Mouse (Mus musculus) CH12.LX (cell line): Measurements from ENCODE around the gene C330021F23Rik. TPM values are rescaled to one million over a fixed set of nuclear protein-coding genes. Genes with fewer than 3 reads are reported as not detected.

Experiments
- DNase-seq: peaks from one replicate; pipeline ENCODE4 v3.0.0-alpha.2; 2013; ENCODE audit errors: extremely low read depth
- H3K27ac ChIP-seq: 2 replicates; pipeline ENCODE4 v1.5.1; 2012; ENCODE audit warnings: low read depth, mild to moderate bottlenecking, control low read depth, moderate library complexity; ENCODE audit not compliant: insufficient read depth
- H3K27me3 ChIP-seq: replicated peaks from 2 replicates; pipeline ENCODE3; 2012; ENCODE audit warnings: inconsistent platforms
- H3K36me3 ChIP-seq, 2 experiments: replicated peaks in 1 of 2; 2 replicates each; pipeline versions ENCODE3 to v1.6.1; 2012; ENCODE audit warnings: inconsistent platforms in 1 of 2, low read length in 1 of 2, mild to moderate bottlenecking in 1 of 2, mixed read lengths in 1 of 2, moderate library complexity in 1 of 2; ENCODE audit not compliant: control insufficient read depth in 1 of 2, insufficient read depth in 1 of 2
- H3K4me1 ChIP-seq, 2 experiments: 2 replicates each; pipeline ENCODE4 v1.6.1; 2012; ENCODE audit warnings: inconsistent platforms in 1 of 2, moderate library complexity in 1 of 2; ENCODE audit not compliant: insufficient read depth in 2 of 2, control insufficient read depth in 1 of 2
- H3K4me2 ChIP-seq: 2 replicates; pipeline ENCODE4 v1.6.1; 2012; ENCODE audit warnings: low read depth, mild to moderate bottlenecking, control low read depth; ENCODE audit not compliant: poor library complexity, insufficient read depth, severe bottlenecking
- H3K4me3 ChIP-seq, 3 experiments: fragments of 150-350 bp in 1 of 3; sonication (generic) in 1 of 3; replicated peaks in 1 of 3; 2 replicates each; pipeline versions ENCODE3 to v1.5.1; 2011 to 2012; ENCODE audit warnings: low read depth in 2 of 3, low read length in 2 of 3, mild to moderate bottlenecking in 2 of 3, moderate library complexity in 2 of 3, control low read depth in 1 of 3, improper control_type of control experiment in 1 of 3, inconsistent platforms in 1 of 3, mixed read lengths in 1 of 3; ENCODE audit not compliant: poor library complexity in 1 of 3
- H3K79me2 ChIP-seq: replicated peaks from 2 replicates; pipeline ENCODE4 v1.6.1; 2012; ENCODE audit warnings: mild to moderate bottlenecking, moderate library complexity; ENCODE audit not compliant: control insufficient read depth, poor library complexity, insufficient read depth, severe bottlenecking; ENCODE audit errors: extremely low read depth
- H3K9ac ChIP-seq: 2 replicates; pipeline ENCODE4 v1.6.1; 2012; ENCODE audit warnings: low read depth, mild to moderate bottlenecking, control low read depth, moderate library complexity; ENCODE audit not compliant: insufficient read depth
- H3K9me3 ChIP-seq: replicated peaks from 2 replicates; pipeline ENCODE3; 2012; ENCODE audit warnings: low read length, inconsistent platforms, mixed read lengths
- BHLHE40 ChIP-seq: IDR thresholded peaks from 2 replicates; pipeline ENCODE4 v1.6.1; 2011; ENCODE audit warnings: mild to moderate bottlenecking, low read depth, low read length, improper control_type of control experiment
- CHD2 ChIP-seq: IDR thresholded peaks from 2 replicates; pipeline ENCODE4 v1.6.1; 2011; ENCODE audit warnings: low read length, improper control_type of control experiment
- CTCF ChIP-seq, 2 experiments: IDR thresholded peaks in 1 of 2; conservative IDR thresholded peaks in 1 of 2; 2 replicates each; pipeline ENCODE4 v1.5.1; 2011 to 2012; ENCODE audit warnings: low read depth in 2 of 2, low read length in 2 of 2, improper control_type of control experiment in 1 of 2, inconsistent platforms in 1 of 2, mild to moderate bottlenecking in 1 of 2, moderate library complexity in 1 of 2
- E2F4 ChIP-seq: IDR thresholded peaks from 2 replicates; pipeline ENCODE4 v1.6.1; 2011; ENCODE audit warnings: low read depth, low read length, improper control_type of control experiment; ENCODE audit not compliant: insufficient replicate concordance
- JUND ChIP-seq: conservative IDR thresholded peaks from 2 replicates; pipeline ENCODE4 v1.6.1; 2011; ENCODE audit warnings: low read depth, low read length, improper control_type of control experiment
- KAT2A ChIP-seq: IDR thresholded peaks from 2 replicates; pipeline ENCODE4 v1.6.1; 2012; ENCODE audit warnings: low read length, improper control_type of control experiment, inconsistent platforms; ENCODE audit not compliant: insufficient replicate concordance
- MEF2A ChIP-seq: IDR thresholded peaks from 2 replicates; pipeline ENCODE4 v1.6.1; 2014; ENCODE audit warnings: low read depth, mild to moderate bottlenecking, inconsistent platforms, low read length, improper control_type of control experiment, borderline replicate concordance
- MXI1 ChIP-seq: IDR thresholded peaks from 2 replicates; pipeline ENCODE4 v1.6.1; 2011; ENCODE audit warnings: mild to moderate bottlenecking, low read depth, low read length, improper control_type of control experiment
- MYC ChIP-seq: IDR thresholded peaks from 2 replicates; pipeline ENCODE4 v1.6.1; 2011; ENCODE audit warnings: low read depth, mild to moderate bottlenecking, improper control_type of control experiment, low read length
- POLR2A ChIP-seq: IDR thresholded peaks from 2 replicates; pipeline ENCODE4 v1.6.1; 2011; ENCODE audit warnings: low read depth, mild to moderate bottlenecking, improper control_type of control experiment, low read length
- RCOR1 ChIP-seq: conservative IDR thresholded peaks from 2 replicates; pipeline ENCODE4 v1.6.1; 2012; ENCODE audit warnings: low read depth, mild to moderate bottlenecking, inconsistent platforms, low read length, improper control_type of control experiment
- TCF12 ChIP-seq: IDR thresholded peaks from 2 replicates; pipeline ENCODE4 v1.6.1; 2014; ENCODE audit warnings: low read depth, mild to moderate bottlenecking, inconsistent platforms, low read length, improper control_type of control experiment
- ZMIZ1 ChIP-seq: IDR thresholded peaks from 2 replicates; pipeline ENCODE4 v1.6.1; 2012; ENCODE audit warnings: low read depth, mild to moderate bottlenecking, inconsistent platforms, low read length, improper control_type of control experiment
- dilution Hi-C: fragments of 300-500 bp; cut with MboI; formaldehyde crosslinking; loops from 2 replicates; pipeline ENCODE4 v1.14.3; 2020; ENCODE audit warnings: low sequenced_read_pairs; ENCODE audit not compliant: extremely low pct_unique_long_range_greater_than_20kb, extremely low pct_ligation_motif_present
- in situ Hi-C: fragments of 300-500 bp; cut with MboI; formaldehyde crosslinking; loops from 3 replicates; pipeline ENCODE4 v1.14.3; 2019; ENCODE audit warnings: low sequenced_read_pairs, low pct_ligation_motif_present, low pct_unique_long_range_greater_than_20kb, mixed read lengths
- polyA plus RNA-seq: library from polyadenylated mRNA; unstranded; fragments of >175 nt; gene quantifications from 2 replicates; pipeline ENCODE4 v1.2.1, GENCODE M21; 2012; ENCODE audit warnings: low read depth; ENCODE audit not compliant: insufficient read length
- total RNA-seq, 2 experiments: library from RNA; depleted of rRNA; stranded (reverse); fragments of 300-350 nt in 1 of 2; fragments of >200 nt in 1 of 2; gene quantifications; 2 replicates each; pipeline ENCODE4 v1.2.3; 2012 to 2014

Gene C330021F23Rik
- total RNA-seq (2012; rRNA removed) (0.84 and 1.1 TPM in 2 replicates), total RNA-seq (2014; rRNA removed) (not detected in 2 replicates), polyA plus RNA-seq (0.60 and 1.0 TPM in 2 replicates)

DNA sequence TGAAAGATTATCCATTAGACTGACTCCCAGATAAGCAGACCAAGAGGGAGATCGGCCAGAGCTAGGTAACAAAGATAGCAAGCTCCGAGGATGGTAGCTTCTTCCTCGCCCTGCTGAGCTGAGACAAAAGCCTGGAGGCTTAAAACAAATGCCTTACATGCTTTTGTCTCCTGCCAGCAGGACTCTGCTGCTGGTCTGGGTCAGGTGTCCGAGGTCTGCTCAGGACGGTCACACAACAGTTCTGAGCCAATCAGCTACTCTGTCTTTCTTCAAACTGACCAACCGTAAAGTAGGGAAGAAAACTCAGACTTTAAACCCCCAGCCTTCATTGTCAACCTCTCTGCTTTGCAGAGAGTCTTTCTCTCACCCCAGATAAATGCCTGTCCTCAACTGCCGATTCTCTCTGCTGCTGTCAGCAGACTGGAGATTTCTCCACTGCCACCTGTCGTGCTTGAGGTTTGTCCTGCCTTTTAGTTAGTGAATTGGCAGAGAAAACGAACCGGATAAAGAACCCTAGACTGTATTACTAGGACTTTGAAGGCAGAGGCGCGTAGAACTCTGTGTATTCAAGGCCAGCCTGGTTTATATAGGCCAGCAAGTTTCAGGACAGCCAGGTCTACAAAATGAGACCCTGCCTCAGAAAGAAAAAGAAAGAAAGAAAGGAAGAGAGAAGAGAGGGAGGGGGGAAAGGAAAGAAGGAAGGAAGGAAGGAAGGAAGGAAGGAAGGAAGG lies at the start of gene C330021F23Rik:
C330021F23Rik (plus strand) TSS at position 350 of the 731 bp plus-strand sequence.
- in situ Hi-C loops (no loop called here), dilution Hi-C loops (no loop called here)
- Histone ChIP-seq H3K4me3 (no peak within 1 kb of the TSS), H3K9me3 (no peaks in the 10 kb centered on the region), H3K9ac (no peak within 1 kb of the TSS), H3K4me2 (no peak within 1 kb of the TSS; the same call in 1 of the 2 replicates), H3K27me3 (peaks cover 9% of the 10 kb centered on the region), H3K79me2 (no peaks in the 10 kb centered on the region), H3K27ac (no peak within 1 kb of the TSS), H3K36me3 (no peaks in the 10 kb centered on the region), H3K4me1 (peaks cover 0 to 5% of the 10 kb centered on the region in 2 experiments; a peak in 2 of 4 replicates)
- no peak for DNase-seq
- TF ChIP-seq CHD2 (no peak), TCF12 (no peak), MYC (no peak), RCOR1 (no peak), BHLHE40 (no peak), MEF2A (no peak), CTCF (conservative IDR thresholded peaks at IDR 0.05 in 1 of 2, IDR thresholded peaks at IDR 0.05 in 1 of 2; ENCODE audit: low read depth in 2 of 2, low read length in 2 of 2) (no peak), MXI1 (no peak), ZMIZ1 (no peak), KAT2A (no peak), JUND (no peak)

DNA sequence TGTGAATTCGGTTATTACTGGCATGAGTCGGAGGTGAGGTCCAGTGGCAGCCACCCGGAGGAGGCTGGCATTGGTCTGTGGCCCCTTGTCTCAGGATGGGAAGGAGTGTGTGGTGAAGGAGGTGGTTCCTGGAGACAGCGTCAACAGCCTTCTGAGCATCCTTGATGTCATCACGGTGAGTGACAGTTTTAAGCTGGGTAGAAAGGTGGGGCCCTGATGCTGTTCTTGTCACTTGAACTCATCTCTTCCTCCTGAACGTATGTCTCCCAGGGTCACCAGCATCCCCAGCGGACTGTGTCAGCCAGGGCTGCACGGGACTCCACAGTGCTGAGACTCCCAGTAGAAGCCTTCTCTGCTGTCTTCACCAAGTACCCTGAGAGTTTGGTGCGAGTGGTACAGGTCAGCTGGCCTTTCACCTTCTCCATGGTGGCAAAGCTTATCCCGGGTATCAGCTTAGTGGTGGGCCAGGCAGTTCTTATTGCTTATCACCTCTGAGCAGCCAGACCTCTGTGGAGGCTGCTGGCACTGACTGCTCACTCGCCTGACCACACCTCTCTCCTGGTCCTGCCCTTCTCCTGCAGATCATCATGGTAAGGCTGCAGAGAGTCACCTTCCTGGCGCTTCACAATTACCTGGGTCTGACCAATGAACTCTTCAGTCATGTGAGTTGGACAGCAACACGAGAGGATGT lies 45.6 kb upstream of the C330021F23Rik start:
- Histone ChIP-seq H3K4me2 (no peak overlapping the region), H3K27me3 (no peaks in the 10 kb centered on the region), H3K4me1 (peaks cover 2 to 10% of the 10 kb centered on the region in 2 experiments; a peak in 1 of 4 replicates), H3K36me3 (peaks cover 55 to 74% of the 10 kb centered on the region in 2 experiments), H3K9ac (no peak overlapping the region), H3K27ac (no peak overlapping the region), H3K79me2 (peaks cover 3% of the 10 kb centered on the region; the same call in 1 of the 2 replicates), H3K4me3 (no peak overlapping the region)
- dilution Hi-C loops (no loop called here), in situ Hi-C loops (no loop called here)
- DNase-seq = no peak
- TF ChIP-seq MEF2A (no peak), KAT2A (no peak), POLR2A (no peak), E2F4 (no peak)
- TF ChIP-seq, all 38 proteins: peak for 0
- no peaks in the 10 kb centered on the region for H3K9me3 ChIP-seq
